Mouse (Mus musculus): ENCODE results near the gene Gramd1b. TPM values are rescaled to one million over a fixed set of nuclear protein-coding genes. Genes with fewer than 3 reads are reported as not detected.

Gramd1b gene
- polyA plus RNA-seq, 1 experiment from 2014 or later: 3.0 TPM

GRCm38 (mm10) chr9:40466782-40467181 lies 64.4 kb downstream of the Gramd1b start:
- no peak overlapping the region for H3K4me2 ChIP-seq (replicated peaks)
- no peak overlapping the region for H3K4me3 ChIP-seq (replicated peaks)
- H3K9me3 ChIP-seq: no peaks in the 10 kb centered on the region
- H3K27me3 ChIP-seq (replicated peaks): no peaks in the 10 kb centered on the region
- WGBS: 43% methylated on average over 7 of the region's 7 CpGs
- peak; percentile 85 for ATAC-seq
- H3K27ac ChIP-seq: peak overlapping the region; percentile 74
- no peak overlapping the region for H3K9ac ChIP-seq
- no peaks in the 10 kb centered on the region; the same call in 1 of the 2 replicates for H3K4me1 ChIP-seq (replicated peaks)
- no peaks in the 10 kb centered on the region for H3K36me3 ChIP-seq

- no peak overlapping the region for H3K4me2 ChIP-seq (replicated peaks)
- no peaks in the 10 kb centered on the region for H3K27me3 ChIP-seq (replicated peaks)
- H3K4me3 ChIP-seq (replicated peaks): no peak overlapping the region
- no peaks in the 10 kb centered on the region for H3K9me3 ChIP-seq
- H3K4me1 ChIP-seq (replicated peaks): no peaks in the 10 kb centered on the region; the same call in 1 of the 2 replicates
- ATAC-seq: peak; percentile 74
- 57% methylated on average over 5 of the region's 5 CpGs for WGBS
- H3K36me3 ChIP-seq: no peaks in the 10 kb centered on the region
- H3K27ac ChIP-seq: peak overlapping the region; percentile 74; the same call in 1 of the 2 replicates
- no peak overlapping the region for H3K9ac ChIP-seq
These were observed 65.6 kb downstream of the Gramd1b start for GRCm38 (mm10) chr9:40465596-40465995.

- no peaks in the 10 kb centered on the region for H3K9me3 ChIP-seq
- WGBS: 85% methylated on average over 6 of the region's 6 CpGs
These were observed 68.8 kb downstream of the Gramd1b start for GRCm38 (mm10) chr9:40462401-40462800.

GRCm38 (mm10) chr9:40460781-40461180 lies 70.4 kb downstream of the Gramd1b start:
- no peak for ATAC-seq
- Histone ChIP-seq H3K4me3 (replicated peaks) (no peak overlapping the region), H3K27me3 (replicated peaks) (no peaks in the 10 kb centered on the region), H3K9ac (no peak overlapping the region), H3K4me2 (replicated peaks) (no peak overlapping the region), H3K4me1 (replicated peaks) (no peaks in the 10 kb centered on the region; the same call in 1 of the 2 replicates), H3K27ac (no peak overlapping the region), H3K9me3 (no peaks in the 10 kb centered on the region), H3K36me3 (no peaks in the 10 kb centered on the region)
- 32% methylated on average over 6 of the region's 6 CpGs for WGBS

More at GRCm38 (mm10) chr9:40462401-40462800, 68.8 kb downstream of the Gramd1b start:
- Histone ChIP-seq H3K27me3 (replicated peaks) (no peaks in the 10 kb centered on the region), H3K27ac (no peak overlapping the region), H3K4me3 (replicated peaks) (no peak overlapping the region), H3K4me2 (replicated peaks) (no peak overlapping the region), H3K9ac (no peak overlapping the region), H3K4me1 (replicated peaks) (no peaks in the 10 kb centered on the region; the same call in 1 of the 2 replicates), H3K36me3 (no peaks in the 10 kb centered on the region)
- no peak for ATAC-seq

- 46% methylated on average over 5 of the region's 5 CpGs for WGBS
- ATAC-seq: no peak
- no peak overlapping the region for H3K4me3 ChIP-seq (replicated peaks)
These were observed 71.6 kb downstream of the Gramd1b start for GRCm38 (mm10) chr9:40459304-40460280.

GRCm38 (mm10) chr9:40458559-40459303 lies 72.5 kb downstream of the Gramd1b start:
- H3K4me3 ChIP-seq (replicated peaks): no peak overlapping the region
- H3K4me1 ChIP-seq (replicated peaks): no peaks in the 10 kb centered on the region; the same call in 1 of the 2 replicates
- whole genome bisulfite sequencing: 56% methylated on average over 4 of the region's 4 CpGs
- no peaks in the 10 kb centered on the region for H3K9me3 ChIP-seq
- no peaks in the 10 kb centered on the region for H3K27me3 ChIP-seq (replicated peaks)
- no peaks in the 10 kb centered on the region for H3K36me3 ChIP-seq
- no peak for ATAC-seq
- no peak overlapping the region for H3K9ac ChIP-seq
- H3K27ac ChIP-seq: no peak overlapping the region
- H3K4me2 ChIP-seq (replicated peaks): no peak overlapping the region

More at GRCm38 (mm10) chr9:40459304-40460280, 71.6 kb downstream of the Gramd1b start:
- H3K9me3 ChIP-seq: no peaks in the 10 kb centered on the region
- H3K27ac ChIP-seq: no peak overlapping the region
- no peak overlapping the region for H3K4me2 ChIP-seq (replicated peaks)
- no peaks in the 10 kb centered on the region; the same call in 1 of the 2 replicates for H3K4me1 ChIP-seq (replicated peaks)
- H3K36me3 ChIP-seq: no peaks in the 10 kb centered on the region
- H3K9ac ChIP-seq: no peak overlapping the region
- H3K27me3 ChIP-seq (replicated peaks): no peaks in the 10 kb centered on the region

GRCm38 (mm10) chr9:40457448-40457847 lies 73.7 kb downstream of the Gramd1b start:
- 65% methylated on average over 5 of the region's 5 CpGs for WGBS
- H3K4me2 ChIP-seq (replicated peaks): no peak overlapping the region
- no peaks in the 10 kb centered on the region for H3K36me3 ChIP-seq
- no peaks in the 10 kb centered on the region for H3K27me3 ChIP-seq (replicated peaks)
- no peak for ATAC-seq
- H3K4me3 ChIP-seq (replicated peaks): no peak overlapping the region
- peaks cover 4% of the 10 kb centered on the region; the same call in 1 of the 2 replicates for H3K4me1 ChIP-seq (replicated peaks)
- H3K27ac ChIP-seq: no peak overlapping the region
- H3K9me3 ChIP-seq: no peaks in the 10 kb centered on the region
- H3K9ac ChIP-seq: no peak overlapping the region

GRCm38 (mm10) chr9:40456191-40456590 lies 75.0 kb downstream of the Gramd1b start:
- H3K4me1 ChIP-seq (replicated peaks): peaks cover 4% of the 10 kb centered on the region; the same call in 1 of the 2 replicates
- no peaks in the 10 kb centered on the region for H3K27me3 ChIP-seq (replicated peaks)
- H3K4me3 ChIP-seq (replicated peaks): peak overlapping the region; percentile 71
- peak overlapping the region; percentile 77 for H3K27ac ChIP-seq
- ATAC-seq: peak; percentile 83
- no peaks in the 10 kb centered on the region for H3K36me3 ChIP-seq
- H3K4me2 ChIP-seq (replicated peaks): peak overlapping the region; percentile 98
- no peaks in the 10 kb centered on the region for H3K9me3 ChIP-seq
- WGBS: 2% methylated on average over 7 of the region's 7 CpGs
- H3K9ac ChIP-seq: peak overlapping the region; percentile 68

GRCm38 (mm10) chr9:40455336-40456185 lies 75.6 kb downstream of the Gramd1b start:
- Histone ChIP-seq H3K9me3 (no peaks in the 10 kb centered on the region), H3K4me1 (replicated peaks) (peaks cover 4% of the 10 kb centered on the region; the same call in 1 of the 2 replicates)
- WGBS: under 1% methylated on average over 77 of the region's 77 CpGs

GRCm38 (mm10) chr9:40455020-40455335 lies 76.2 kb downstream of the Gramd1b start:
- Histone ChIP-seq H3K9me3 (no peaks in the 10 kb centered on the region), H3K27ac (peak overlapping the region; percentile 77), H3K4me1 (replicated peaks) (peaks cover 4% of the 10 kb centered on the region; the same call in 1 of the 2 replicates), H3K4me2 (replicated peaks) (peak overlapping the region; percentile 98), H3K9ac (peak overlapping the region; percentile 68), H3K27me3 (replicated peaks) (no peaks in the 10 kb centered on the region), H3K4me3 (replicated peaks) (peak overlapping the region; percentile 71), H3K36me3 (no peaks in the 10 kb centered on the region)
- WGBS: 4% methylated on average over 8 of the region's 8 CpGs
- ATAC-seq: peak; percentile 57

More at GRCm38 (mm10) chr9:40455336-40456185, 75.6 kb downstream of the Gramd1b start:
- H3K27ac ChIP-seq: peak overlapping the region; percentile 77
- ATAC-seq: peak; percentile 63
- peak overlapping the region; percentile 98 for H3K4me2 ChIP-seq (replicated peaks)
- peak overlapping the region; percentile 68 for H3K9ac ChIP-seq
- H3K36me3 ChIP-seq: no peaks in the 10 kb centered on the region
- peak overlapping the region; percentile 71 for H3K4me3 ChIP-seq (replicated peaks)
- no peaks in the 10 kb centered on the region for H3K27me3 ChIP-seq (replicated peaks)

- Histone ChIP-seq H3K4me1 (replicated peaks) (peaks cover 4% of the 10 kb centered on the region; the same call in 1 of the 2 replicates), H3K27me3 (replicated peaks) (no peaks in the 10 kb centered on the region), H3K36me3 (no peaks in the 10 kb centered on the region), H3K4me2 (replicated peaks) (no peak overlapping the region), H3K27ac (no peak overlapping the region), H3K9ac (no peak overlapping the region), H3K4me3 (replicated peaks) (no peak overlapping the region), H3K9me3 (no peaks in the 10 kb centered on the region)
- WGBS: 89% methylated on average over 6 of the region's 6 CpGs
- no peak for ATAC-seq
These were observed 77.3 kb downstream of the Gramd1b start for GRCm38 (mm10) chr9:40453889-40454288.

Data from intestine, embryonic 15.5 days (tissue).